Mouse (Mus musculus) heart, adult 2 months (tissue): ENCODE results near the gene Dctn3. TPM values are rescaled to one million over a fixed set of nuclear protein-coding genes. Genes with fewer than 3 reads are reported as not detected.
A peak's percentile ranks its signal among the peaks of the same experiment; 100 is the strongest.

ENCODE experiments used
- DNase-seq, 2 experiments: peaks; one replicate each; pipeline ENCODE4 v3.0.0; 2021
- H3K27ac ChIP-seq: fragments of 200-600 bp; 2 replicates; pipeline ENCODE4 v1.8.1; 2022
- H3K27me3 ChIP-seq: fragments of 200-500 bp; 2 replicates; pipeline ENCODE4 v1.6.1; 2012; ENCODE audit warnings: mild to moderate bottlenecking, low read length, inconsistent platforms, mixed read lengths; ENCODE audit not compliant: control insufficient read depth, insufficient read depth
- H3K36me3 ChIP-seq: fragments of 200-500 bp; 2 replicates; pipeline ENCODE4 v1.6.1; 2012; ENCODE audit warnings: low read length, inconsistent platforms; ENCODE audit not compliant: control insufficient read depth, insufficient read depth
- H3K4me1 ChIP-seq: fragments of 200-500 bp; 2 replicates; pipeline ENCODE4 v1.6.1; 2011; ENCODE audit warnings: low read length; ENCODE audit not compliant: control insufficient read depth, insufficient read depth
- H3K4me3 ChIP-seq: fragments of 200-600 bp; 2 replicates; pipeline ENCODE4 v1.8.1; 2022
- H3K79me2 ChIP-seq: fragments of 200-500 bp; replicated peaks from 2 replicates; pipeline ENCODE4 v1.6.1; 2012; ENCODE audit warnings: mild to moderate bottlenecking, inconsistent platforms, low read length, moderate library complexity, mixed read lengths; ENCODE audit not compliant: control insufficient read depth, insufficient read depth
- H3K9ac ChIP-seq: fragments of 200-500 bp; 2 replicates; pipeline ENCODE4 v1.6.1; 2012; ENCODE audit warnings: low read depth, mild to moderate bottlenecking, control low read depth, inconsistent platforms, low read length, mixed read lengths
- CTCF ChIP-seq: fragments of 200-600 bp; IDR thresholded peaks from 2 replicates; pipeline ENCODE4 v1.8.1; 2022; ENCODE audit warnings: antibody characterized with exemption, mild to moderate bottlenecking, moderate library complexity
- EP300 ChIP-seq: fragments of 200-500 bp; IDR thresholded peaks from 2 replicates; pipeline ENCODE4 v1.6.1; 2011; ENCODE audit warnings: low read depth, low read length, control low read depth; ENCODE audit not compliant: insufficient read depth
- POLR2A ChIP-seq: fragments of 200-500 bp; IDR thresholded peaks from 2 replicates; pipeline ENCODE4 v1.6.1; 2011; ENCODE audit warnings: mild to moderate bottlenecking, low read depth, low read length, control low read depth; ENCODE audit not compliant: insufficient read depth
- WGBS: fragments of 180-500 bp; shearing (Covaris S2); methylation state at CpG from one replicate; pipeline ENCODE4 v1.1.7; 2018; 5-methylcytosine and 5-hydroxymethylcytosine counted together
- intact Hi-C: fragments of 180-260 bp; cut with DNase I; formaldehyde crosslinking; loops from one replicate; pipeline ENCODE4 v1.15.1; 2025
- polyA plus RNA-seq: library from polyadenylated mRNA; depleted of rRNA; stranded (reverse); fragments of >200 nt; gene quantifications from 2 replicates; pipeline ENCODE4 v1.2.3, GENCODE M21; 2012
- total RNA-seq, 2 experiments: library from RNA; stranded (reverse); gene quantifications; 2 replicates each; pipeline ENCODE4 v1.2.3; 2021

Gene Dctn3
- total and polyA plus RNA-seq, 3 experiments: 54.3 to 75.7 (median 68.4) TPM

DNA sequence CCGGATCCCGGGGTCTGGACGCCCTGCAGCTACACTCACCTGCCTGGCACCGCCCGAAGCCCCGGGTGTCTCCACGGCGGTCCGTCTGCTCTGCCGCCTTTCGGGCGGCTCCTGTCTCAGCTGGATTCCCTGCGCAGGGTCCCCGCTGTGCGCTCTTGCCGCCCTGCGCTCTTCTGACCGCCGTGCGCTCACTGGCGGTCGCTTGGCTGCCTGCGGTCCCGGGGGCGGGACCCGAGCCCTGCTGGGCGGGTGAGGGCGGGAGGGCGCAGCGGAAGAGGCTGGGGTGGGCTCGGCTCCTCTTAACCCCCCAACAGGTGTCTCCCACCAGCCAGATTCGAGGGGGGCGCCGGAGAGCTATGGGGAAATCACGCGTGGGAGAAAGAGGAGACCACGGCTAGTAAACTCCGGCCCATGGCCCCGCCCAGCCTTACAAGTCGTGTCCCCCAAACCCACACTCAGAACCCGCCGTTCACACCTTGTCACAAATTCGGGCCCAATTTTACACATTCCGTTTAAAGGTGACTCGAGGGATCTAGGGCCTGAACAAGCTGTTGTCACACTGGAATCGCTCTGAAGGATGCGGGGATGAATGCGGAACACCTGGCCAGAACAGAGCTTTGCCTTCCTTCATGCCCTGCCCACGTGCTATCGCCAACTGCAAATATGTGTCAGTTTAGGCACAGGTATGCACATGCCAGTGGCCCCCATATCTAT lies 8.2 kb upstream of the Dctn3 start, which contains the start of gene Arid3c:
Gene Arid3c (minus strand): TSS at position 91 of the 714 bp plus-strand sequence.
- WGBS: 2% methylated on average over 47 of the region's 50 CpGs

GRCm38 (mm10) chr4:41726826-41727621 lies 4.1 kb upstream of the Dctn3 start:
- Histone ChIP-seq H3K4me1 (peaks cover 3% of the 10 kb centered on the region), H3K36me3 (no peaks in the 10 kb centered on the region; the same call in 1 of the 2 replicates), H3K27ac (no peak overlapping the region), H3K79me2 (no peaks in the 10 kb centered on the region), H3K27me3 (peaks cover 11% of the 10 kb centered on the region), H3K4me3 (no peak overlapping the region), H3K9ac (no peak overlapping the region)
- no peak for TF ChIP-seq EP300
- intact Hi-C loops: no loop called here
- 22% methylated on average over 20 of the region's 20 CpGs for WGBS
- DNase-seq: no peak

More for the DNA sequence above, 8.2 kb upstream of the Dctn3 start, which contains the start of gene Arid3c:
- intact Hi-C loops: no loop called here
- Histone ChIP-seq H3K4me3 (peak within 1 kb of the TSS; percentile 20; the same call in 1 of the 2 replicates), H3K27ac (no peak within 1 kb of the TSS), H3K79me2 (no peaks in the 10 kb centered on the region), H3K9ac (no peak within 1 kb of the TSS), H3K36me3 (no peaks in the 10 kb centered on the region), H3K27me3 (peaks cover 11% of the 10 kb centered on the region), H3K4me1 (no peaks in the 10 kb centered on the region)
- no peak for TF ChIP-seq POLR2A
- TF ChIP-seq CTCF: no peak
- TF ChIP-seq EP300: no peak
- no peak for DNase-seq

DNA sequence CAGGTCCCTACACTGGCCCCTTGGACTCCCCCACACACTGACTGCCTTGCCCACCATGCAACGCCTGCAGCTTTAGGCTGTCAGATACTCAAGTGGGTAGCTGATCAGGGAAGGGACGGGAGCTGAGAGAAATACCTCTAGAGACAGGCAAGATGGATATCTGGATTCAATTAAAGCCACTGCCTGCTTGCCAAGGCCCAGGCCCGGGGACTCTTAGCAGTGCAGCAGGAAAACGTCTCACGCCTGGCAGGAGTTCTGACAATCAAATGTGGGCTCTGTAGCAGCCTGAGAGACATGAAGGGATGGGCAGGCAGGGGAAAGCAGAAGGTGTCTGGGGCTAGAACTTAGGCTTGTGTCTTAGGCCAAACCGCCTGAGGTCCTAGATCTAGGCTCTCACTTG lies 6.1 kb downstream of the Dctn3 start:
- DNase-seq: no peak
- no peaks in the 10 kb centered on the region for H3K27me3 ChIP-seq
- H3K36me3 ChIP-seq: no peaks in the 10 kb centered on the region
- H3K27ac ChIP-seq: no peak overlapping the region
- H3K9ac ChIP-seq: no peak overlapping the region
- no peak for TF ChIP-seq EP300
- TF ChIP-seq CTCF: no peak
- intact Hi-C loops: no loop called here
- peaks cover 5% of the 10 kb centered on the region for H3K4me1 ChIP-seq
- 69% methylated on average over 6 of the region's 6 CpGs for WGBS
- H3K4me3 ChIP-seq: no peak overlapping the region
- H3K79me2 ChIP-seq: no peaks in the 10 kb centered on the region

GRCm38 (mm10) chr4:41715596-41715995 lies 7.4 kb downstream of the Dctn3 start:
- intact Hi-C loops: no loop called here

DNA sequence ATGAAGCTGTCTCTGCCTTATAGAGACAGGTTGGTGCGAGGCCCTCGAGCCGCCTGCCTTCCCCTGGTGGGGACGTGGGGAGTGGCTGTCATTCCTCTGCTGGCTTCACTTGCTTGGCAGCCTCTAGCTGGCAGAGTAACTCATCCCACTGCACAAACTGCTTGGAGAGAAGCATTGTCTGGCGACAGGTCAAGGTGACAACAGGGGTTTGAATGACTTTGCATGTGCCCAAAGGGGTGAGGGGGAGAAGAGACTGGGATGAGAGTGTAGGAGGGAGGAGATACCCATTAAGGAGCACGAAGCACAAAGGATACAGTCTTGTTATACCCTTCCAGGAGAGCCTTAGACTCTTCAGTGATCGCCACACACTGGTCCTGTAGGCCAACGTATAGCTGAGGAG lies 7.9 kb downstream of the Dctn3 start:
- no peaks in the 10 kb centered on the region for H3K36me3 ChIP-seq
- 63% methylated on average over 8 of the region's 8 CpGs for WGBS
- no peak overlapping the region for H3K27ac ChIP-seq
- TF ChIP-seq EP300 (no peak), POLR2A (no peak), CTCF (no peak)
- peaks cover 5% of the 10 kb centered on the region for H3K4me1 ChIP-seq
- H3K9ac ChIP-seq: no peak overlapping the region
- H3K4me3 ChIP-seq: no peak overlapping the region
- no peaks in the 10 kb centered on the region for H3K79me2 ChIP-seq
- H3K27me3 ChIP-seq: no peaks in the 10 kb centered on the region
- no peak for DNase-seq
- intact Hi-C loops: no loop called here

More at GRCm38 (mm10) chr4:41715596-41715995, 7.4 kb downstream of the Dctn3 start:
- Histone ChIP-seq H3K79me2 (no peaks in the 10 kb centered on the region), H3K4me3 (no peak overlapping the region), H3K4me1 (peaks cover 5% of the 10 kb centered on the region), H3K9ac (no peak overlapping the region), H3K27me3 (no peaks in the 10 kb centered on the region), H3K36me3 (no peaks in the 10 kb centered on the region), H3K27ac (no peak overlapping the region)
- WGBS: 86% methylated on average over 5 of the region's 5 CpGs
- TF ChIP-seq EP300 (no peak), POLR2A (no peak), CTCF (peak; percentile 71)
- no peak for DNase-seq

- 9% methylated on average over 8 of the region's 8 CpGs for WGBS
- Histone ChIP-seq H3K79me2 (no peaks in the 10 kb centered on the region), H3K9ac (no peak overlapping the region), H3K27me3 (no peaks in the 10 kb centered on the region), H3K27ac (no peak overlapping the region), H3K4me1 (peaks cover 5% of the 10 kb centered on the region), H3K4me3 (peak overlapping the region; percentile 84), H3K36me3 (no peaks in the 10 kb centered on the region)
- intact Hi-C loops: loop anchor here (1.0 kb wide), 1 partner anchor 23 kb away; no protein-coding TSS in a partner anchor
- DNase-seq: peak; percentile 61 to 63
- TF ChIP-seq POLR2A (no peak), EP300 (0 out of 2 replicates have a peak, but pooled peaks have one; percentile 21), CTCF (peak; percentile 96)
These were observed 8.7 kb downstream of the Dctn3 start for GRCm38 (mm10) chr4:41714276-41714675.
